Mouse (Mus musculus) layer of hippocampus, adult 9-11 months (tissue): Measurements from ENCODE around the gene Vwa8.

Experiments used
- DNase-seq: peaks from one replicate; pipeline ENCODE4 v3.0.0; 2022

The Vwa8 gene

GRCm38 (mm10) chr14:78848941-78849911, at the start of gene Vwa8:
Gene Vwa8 (plus strand): TSS chr14:78849052.
- peak; percentile 60 for DNase-seq

GRCm38 (mm10) chr14:78802378-78802777, 46.5 kb upstream of the Vwa8 start:
- DNase-seq = no peak

GRCm38 (mm10) chr14:78803924-78804323, 44.9 kb upstream of the Vwa8 start:
- DNase-seq = no peak

DNA sequence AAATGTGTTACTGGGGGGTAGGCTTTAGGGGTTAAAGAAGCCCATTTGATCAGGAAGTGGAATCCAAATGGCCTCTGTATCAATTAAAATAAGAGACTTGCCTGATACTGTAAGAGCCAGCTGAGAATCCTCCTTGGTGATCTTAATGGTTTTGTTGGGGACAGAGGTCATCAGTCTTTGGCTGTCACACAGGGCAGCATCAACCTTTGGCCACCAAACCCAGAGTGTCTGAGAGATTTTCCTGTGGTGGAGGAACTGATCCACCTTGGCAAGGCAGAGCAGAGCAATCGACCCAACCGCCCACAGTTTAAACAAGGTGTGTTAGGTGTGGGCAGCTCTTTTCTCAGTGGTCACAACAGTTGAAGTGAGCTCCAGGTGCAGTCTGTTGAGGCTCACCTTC, 36.0 kb upstream of the Vwa8 start:
- no peak for DNase-seq

DNA sequence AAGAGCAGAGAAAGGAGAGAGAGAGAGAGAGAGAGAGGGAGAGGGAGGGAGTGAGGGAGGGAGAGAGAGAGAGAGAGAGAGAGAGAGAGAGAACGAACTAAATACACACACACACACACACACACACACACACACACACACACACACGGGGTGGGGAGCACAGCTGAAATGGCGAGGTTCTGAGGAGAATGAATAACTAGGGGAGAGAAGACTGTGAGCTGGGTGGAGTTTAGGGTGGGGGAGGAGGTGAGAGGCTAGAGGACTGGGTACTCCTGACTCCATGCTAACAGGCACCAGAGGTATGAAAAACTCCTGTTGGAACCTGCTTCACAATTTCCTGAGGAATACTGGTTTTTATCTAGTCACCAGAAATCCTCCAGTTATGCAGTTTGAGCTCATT, 32.4 kb upstream of the Vwa8 start:
- no peak for DNase-seq

DNA sequence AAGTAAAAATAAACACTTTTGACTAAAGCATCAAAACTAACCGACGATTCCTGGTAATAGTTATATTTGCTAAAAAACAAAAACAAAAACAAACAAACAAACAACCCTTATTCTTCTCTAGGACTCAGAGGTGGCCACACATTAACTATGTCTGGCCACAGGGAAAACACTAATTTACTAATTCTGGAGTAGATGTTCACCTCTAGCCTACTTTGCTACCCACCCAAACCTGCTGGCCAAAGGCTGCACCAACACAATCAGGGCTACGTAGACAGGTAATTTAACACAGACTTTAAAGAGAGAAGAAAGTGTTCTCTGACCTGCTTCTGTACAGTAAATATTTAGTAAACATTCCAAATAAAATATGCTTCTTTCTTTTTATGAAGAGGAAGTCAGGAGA, 31.2 kb upstream of the Vwa8 start:
- DNase-seq = no peak

DNA sequence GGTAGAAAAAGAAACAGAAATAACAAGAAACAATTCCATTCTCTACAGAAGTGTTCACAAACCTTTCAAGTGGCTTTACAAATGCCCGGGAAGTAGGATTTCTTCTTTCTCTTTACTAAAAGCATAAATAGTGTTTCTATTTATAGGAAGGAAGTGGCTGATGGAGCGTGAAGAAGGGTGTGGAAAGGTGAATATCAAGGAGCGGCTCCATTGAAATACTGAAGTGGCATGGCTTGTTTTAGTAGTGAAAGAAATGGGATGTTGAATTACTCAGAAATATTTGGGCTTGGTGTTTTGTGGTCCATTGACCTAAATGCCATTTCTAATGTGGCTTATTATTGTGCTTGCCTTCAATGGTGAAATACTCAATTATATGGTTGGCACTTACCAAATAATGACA, 30.4 kb upstream of the Vwa8 start:
- no peak for DNase-seq

GRCm38 (mm10) chr14:78824013-78824412, 24.8 kb upstream of the Vwa8 start:
- no peak for DNase-seq

GRCm38 (mm10) chr14:78824507-78824906, 24.3 kb upstream of the Vwa8 start:
- no peak for DNase-seq

DNA sequence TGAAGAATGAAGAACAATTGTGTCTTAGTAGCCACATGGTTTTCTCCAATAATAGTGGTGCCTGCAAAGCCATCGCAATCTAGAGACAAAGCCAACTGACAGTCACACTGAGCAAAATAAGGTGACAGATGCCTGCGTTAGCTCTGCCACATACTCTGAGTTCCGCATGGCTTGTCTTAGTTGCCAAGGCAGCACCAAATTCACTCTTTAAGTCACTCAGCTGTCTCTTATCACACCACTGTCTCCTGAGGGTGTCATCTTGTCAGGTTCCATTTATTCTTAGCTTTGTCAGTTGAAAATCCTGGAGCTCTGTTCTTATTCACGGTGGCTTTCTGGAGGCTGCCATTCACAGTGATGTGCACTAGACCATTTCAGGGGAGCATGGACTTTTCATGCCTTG, 17.7 kb upstream of the Vwa8 start:
- no peak for DNase-seq

- no peak for DNase-seq
These were observed 904 bp upstream of the Vwa8 start for GRCm38 (mm10) chr14:78847948-78848347.

GRCm38 (mm10) chr14:78848477-78848876, 375 bp upstream of the Vwa8 start:
- DNase-seq = no peak

GRCm38 (mm10) chr14:78849961-78850578, 1.2 kb downstream of the Vwa8 start:
- DNase-seq = no peak

DNA sequence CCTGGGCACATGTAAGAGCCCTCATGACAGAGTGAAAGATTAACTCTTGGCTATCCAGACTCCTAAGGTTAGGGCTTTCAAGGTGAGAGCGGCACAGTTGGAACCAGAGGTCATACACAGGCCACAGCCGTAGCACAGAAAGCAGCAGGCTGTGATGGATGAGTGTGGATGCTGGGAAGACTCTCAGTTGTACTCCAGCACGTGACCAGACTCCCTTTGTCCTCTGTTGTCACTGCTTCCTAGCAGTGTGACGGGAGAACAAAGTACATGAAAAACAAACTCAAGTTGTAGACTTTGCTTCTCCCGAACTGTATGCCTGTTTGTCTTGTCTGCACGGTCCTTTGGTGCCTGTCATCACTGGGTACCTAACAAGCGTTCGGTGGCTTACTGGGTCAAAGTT, 1.8 kb downstream of the Vwa8 start:
- no peak for DNase-seq

- DNase-seq = peak; percentile 19
These were observed 2.5 kb downstream of the Vwa8 start for GRCm38 (mm10) chr14:78851366-78851765.

- peak; percentile 84 for DNase-seq
These were observed 3.8 kb downstream of the Vwa8 start for GRCm38 (mm10) chr14:78852401-78853246.

DNA sequence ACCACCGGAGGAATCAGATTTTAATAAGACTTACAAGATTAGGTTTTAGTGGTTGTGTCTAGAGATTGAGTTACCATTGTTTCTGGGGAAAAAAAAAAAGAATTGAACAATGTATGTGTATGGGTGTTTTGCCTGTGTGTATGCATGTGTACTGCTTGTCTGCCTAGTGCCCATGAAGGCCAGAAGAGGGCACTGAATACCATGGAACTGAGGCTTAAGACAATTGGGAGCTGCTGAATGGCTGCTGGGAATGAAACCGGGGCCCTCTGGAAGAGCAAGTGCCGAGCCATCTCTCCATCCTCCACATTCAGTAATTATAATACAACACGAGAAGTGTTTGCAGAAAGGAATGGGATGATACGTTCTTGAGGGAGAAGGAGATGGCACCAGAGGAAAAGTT, 12.3 kb downstream of the Vwa8 start:
- DNase-seq = no peak

GRCm38 (mm10) chr14:78870036-78870435, 21.2 kb downstream of the Vwa8 start:
- DNase-seq = no peak

- DNase-seq = no peak
These were observed 28.3 kb downstream of the Vwa8 start for GRCm38 (mm10) chr14:78877176-78877575.

GRCm38 (mm10) chr14:78878402-78879045, 29.7 kb downstream of the Vwa8 start:
- DNase-seq = peak; percentile 50

- DNase-seq = no peak
These were observed 32.0 kb downstream of the Vwa8 start for GRCm38 (mm10) chr14:78880879-78881278.

GRCm38 (mm10) chr14:78881563-78881962, 32.7 kb downstream of the Vwa8 start:
- DNase-seq = no peak
